Mouse (Mus musculus): ENCODE data around the gene Syngr1.

Gene Syngr1

DNA sequence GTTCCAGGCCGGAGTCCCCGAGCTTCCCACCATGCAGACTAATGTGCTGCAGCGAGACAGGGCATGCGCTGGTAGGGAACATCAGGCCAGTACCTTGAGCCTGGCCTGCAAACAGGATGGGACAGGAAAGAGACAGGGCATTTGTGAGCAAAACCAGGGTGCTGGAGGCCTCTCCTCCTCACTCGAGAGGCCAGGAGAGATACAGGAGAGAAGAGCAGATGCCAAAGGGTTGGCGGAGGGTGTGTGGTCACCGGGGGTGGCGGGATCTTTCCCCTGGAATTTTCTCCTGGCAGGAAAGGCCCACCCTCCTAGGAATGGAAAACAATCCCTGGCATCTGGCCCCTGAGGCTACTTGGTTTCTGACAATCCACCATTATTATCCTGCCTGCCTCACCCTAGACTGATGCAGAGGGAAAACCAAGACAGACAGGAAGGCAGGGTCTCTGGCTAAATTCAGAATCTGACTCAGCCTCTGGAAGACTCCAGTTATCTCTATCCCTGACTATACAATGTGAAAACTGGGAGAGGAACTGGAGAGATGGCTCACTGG, 21.0 kb upstream of the Syngr1 start:
- DNase-seq (ENCODE audit: low read depth, low spot score) = no peak

DNA sequence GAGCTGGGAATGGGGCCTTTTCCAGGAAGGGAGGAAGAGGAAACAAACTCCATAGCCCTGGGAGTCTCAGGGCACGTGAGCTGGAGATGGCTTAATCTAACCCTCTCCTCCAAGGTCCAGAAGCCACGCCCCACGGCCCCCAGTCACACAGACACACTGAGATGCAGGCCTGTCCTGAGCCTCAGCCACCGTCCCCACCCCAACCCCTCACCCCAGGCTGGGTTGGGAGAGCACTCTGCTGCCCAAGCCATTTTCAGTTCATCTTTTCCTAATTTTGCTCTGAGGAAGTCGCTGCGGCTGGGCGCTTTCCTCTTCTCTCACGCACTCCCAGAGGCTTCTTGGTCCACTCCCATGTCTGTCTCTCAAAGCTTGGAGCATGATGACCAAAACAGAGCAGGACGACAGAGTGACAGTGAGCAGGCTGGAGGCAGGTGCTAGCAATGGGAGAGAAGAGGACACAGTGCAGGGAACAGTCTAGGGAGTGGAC, 19.1 kb upstream of the Syngr1 start:
- peak; percentile 51 for DNase-seq (ENCODE audit: low read depth, low spot score)

DNA sequence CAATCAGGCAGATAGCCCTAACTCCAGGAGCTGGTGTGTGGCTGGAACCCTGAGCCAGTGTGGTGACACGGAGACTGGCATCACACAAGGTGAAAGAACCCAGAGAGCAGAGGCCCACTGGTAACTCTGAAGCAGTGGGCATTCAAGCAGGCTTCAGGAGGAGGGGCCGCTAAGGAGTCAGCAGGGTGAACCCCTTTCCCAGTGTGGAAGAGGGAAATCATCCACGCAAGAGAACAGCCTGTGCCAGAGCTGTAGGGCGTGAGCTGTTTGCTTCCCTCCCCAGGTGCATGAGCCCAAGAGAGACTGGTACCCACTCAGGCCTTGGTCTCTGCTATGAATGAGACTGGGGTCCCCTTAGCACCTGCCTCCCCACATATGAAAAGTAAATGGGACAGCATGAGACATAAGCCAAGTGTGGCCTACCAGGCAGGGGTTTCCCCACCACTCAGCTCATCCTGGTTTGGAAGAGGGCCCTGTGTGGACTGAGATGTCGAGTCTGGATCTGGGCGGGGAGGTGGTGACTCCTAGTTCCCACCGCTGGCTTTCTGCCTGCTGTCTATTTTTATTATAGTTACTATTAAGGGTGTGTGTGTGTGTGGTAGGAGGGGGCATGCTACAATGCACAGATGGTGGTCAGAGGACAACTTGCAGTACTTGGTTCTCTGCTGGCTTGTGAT, 18.4 kb upstream of the Syngr1 start:
- DNase-seq (ENCODE audit: low read depth, low spot score) = no peak

DNA sequence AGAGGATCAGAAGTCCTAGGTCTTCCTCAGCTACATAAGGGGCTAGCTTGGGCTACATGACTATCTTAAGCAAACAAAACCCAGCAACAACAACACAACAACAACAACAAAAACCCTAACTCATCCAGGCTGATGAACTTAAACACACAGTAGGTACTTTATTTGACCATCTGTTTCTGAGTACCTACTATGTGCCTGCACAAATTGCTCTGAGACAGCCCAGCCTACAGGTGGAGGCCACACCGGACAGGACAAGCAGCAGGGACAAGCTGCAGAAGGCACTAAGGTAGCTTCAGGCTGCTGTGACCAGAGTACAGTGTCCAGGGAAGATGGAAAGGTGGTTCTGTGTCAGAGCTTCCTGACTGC, 17.9 kb upstream of the Syngr1 start:
- no peak for DNase-seq (ENCODE audit: low read depth, low spot score)

DNA sequence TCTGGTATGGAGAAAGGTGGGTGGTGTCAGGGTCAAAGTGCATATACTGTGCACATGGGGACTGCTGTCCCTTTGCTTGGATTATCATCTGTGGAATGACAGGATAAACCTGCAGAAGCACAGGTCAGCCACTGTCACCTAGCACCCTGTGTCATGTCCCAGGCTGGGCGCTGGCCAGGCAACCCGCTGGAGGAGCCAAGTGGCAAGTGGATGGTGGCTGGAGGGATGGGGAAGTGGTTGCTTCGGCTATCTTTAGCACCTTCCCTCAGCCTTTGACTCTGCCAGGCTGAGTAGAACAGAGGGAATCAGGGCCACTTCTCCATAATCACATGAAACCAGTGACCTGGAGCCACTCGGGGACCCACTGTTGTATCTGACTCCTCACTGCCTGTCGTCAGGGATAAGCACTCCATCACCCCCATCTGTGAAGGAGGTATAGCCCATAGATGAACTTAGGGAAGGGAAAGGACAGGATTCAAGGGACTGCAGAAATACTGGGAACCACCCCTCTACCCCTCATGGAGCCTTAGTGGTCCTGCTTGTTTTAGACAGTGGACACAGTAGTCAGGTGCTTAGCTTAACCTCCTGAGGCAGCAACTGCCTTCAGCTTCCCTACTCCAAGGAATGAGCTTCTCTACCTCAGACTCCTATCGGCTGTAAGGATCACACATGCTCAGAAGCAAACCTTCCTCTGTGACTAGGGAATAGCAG, 16.3 kb upstream of the Syngr1 start:
- DNase-seq (ENCODE audit: low read depth, low spot score) = peak; percentile 40

DNA sequence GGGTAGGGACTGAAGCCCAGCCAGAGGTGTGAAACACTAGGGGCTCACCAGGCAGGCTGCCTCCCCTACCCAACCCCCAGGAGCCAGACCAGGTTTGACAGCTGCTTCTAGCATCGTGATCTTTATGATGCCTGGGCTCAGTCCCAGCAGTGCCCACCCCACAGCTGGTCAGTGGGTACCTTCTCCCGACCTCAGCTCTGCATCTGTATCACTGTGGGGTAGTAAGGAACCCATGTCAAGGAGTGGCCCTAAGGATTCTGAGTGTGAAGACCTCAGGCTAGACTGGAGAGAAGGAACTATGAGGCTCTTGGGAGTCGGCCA, 15.8 kb upstream of the Syngr1 start:
- no peak for DNase-seq (ENCODE audit: low read depth, low spot score)

DNA sequence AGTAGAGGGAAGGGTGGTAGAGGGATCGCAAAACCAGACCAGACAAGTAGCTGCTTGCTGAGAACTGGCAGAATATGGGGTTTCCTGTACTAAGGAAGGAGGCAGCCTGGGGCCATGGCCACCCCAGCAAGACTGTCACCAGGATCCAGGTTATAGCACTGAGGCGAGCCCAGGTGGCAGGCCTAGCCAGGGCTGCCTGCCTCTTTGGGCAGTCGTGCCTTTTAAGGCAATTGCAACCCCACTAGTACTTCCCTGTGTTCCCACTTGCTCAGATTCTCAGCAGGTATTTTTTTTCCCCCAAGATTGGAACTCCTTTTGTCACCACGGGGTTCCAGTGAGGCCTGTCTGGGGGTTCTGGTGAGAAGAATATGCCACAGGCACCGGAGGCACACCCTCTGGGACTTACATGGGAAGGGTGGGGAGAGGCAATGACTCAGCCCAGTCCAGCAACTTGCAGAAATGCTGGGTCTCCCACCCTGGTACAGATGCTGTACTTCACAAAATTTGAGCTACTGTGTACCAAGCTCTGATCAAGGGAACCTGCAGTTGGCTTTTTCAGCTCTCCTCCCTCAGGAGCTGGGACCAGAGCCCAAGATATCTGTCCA, 15.3 kb upstream of the Syngr1 start:
- DNase-seq (ENCODE audit: low read depth, low spot score) = no peak

DNA sequence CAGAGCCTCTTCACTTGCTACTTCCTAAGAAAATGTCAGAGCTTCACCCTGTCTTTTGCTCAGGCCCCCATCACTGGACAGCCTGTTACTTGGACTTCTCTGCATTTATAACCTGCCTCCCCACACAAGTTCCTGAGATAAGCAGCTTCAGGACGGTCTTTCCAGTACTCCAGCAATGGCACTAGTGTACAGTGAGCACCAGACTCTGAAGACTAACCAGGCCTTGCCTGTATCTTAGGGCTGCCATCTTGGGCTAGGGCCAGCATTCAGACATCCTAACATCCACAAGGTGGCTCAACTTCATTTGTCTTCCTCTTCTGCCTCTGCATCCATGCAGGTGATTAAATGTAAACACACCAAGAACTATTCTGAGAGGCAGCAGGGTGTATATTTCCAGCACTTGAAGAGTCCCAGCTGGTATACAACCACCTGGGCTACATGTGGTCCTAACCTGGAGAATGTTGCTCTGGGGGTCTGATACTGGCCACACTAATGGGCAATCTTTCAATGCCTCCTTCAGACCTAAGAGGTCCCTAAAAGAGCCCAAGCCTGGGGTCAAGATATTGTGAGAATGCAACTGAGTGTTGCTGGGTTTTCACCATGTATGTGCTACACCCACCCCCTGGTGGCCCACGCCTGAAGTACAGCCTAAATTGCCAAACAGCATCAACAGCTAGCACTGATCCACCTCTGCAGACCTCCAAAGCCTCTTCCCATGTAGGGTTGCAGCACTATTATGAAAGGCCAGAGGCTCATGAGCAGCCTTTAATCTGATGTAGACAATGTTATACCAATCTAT, 14.6 kb upstream of the Syngr1 start:
- DNase-seq (ENCODE audit: low read depth, low spot score) = peak; percentile 76

DNA sequence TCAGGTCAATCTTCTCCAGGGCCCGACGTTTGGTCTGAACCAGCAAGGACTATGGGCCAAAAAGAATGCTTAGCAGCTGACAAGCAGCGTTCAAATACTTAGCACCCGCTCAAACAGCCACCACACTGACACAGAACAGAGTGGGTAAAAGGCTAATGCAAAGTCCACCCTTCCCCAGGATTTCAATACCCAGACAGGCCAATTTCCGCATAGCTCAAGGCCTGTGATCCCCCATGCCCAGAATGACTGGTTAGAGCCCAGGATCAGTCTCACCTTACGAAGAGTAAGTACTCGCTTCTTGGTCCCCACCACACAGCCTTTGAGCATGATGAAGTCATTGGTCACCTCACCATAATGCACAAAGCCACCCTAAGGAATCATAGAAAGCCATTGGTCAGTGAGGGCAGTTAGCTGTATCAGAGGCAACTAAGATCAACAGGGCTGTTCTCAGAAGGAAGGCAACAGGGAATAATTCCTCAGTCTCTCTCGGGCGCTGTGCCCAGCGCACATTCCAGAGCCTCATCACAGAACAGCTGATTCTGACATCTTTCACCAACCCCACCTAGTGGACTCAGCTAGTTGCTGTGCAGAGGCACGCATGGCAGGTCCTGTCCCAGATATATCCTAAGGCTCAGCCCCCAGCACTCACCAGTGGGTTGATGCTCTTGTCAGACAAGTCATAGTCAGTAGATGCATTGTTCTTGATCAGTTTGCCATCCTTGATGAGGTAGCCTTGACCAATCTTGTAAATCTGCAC, 12.9 kb upstream of the Syngr1 start:
- DNase-seq (ENCODE audit: low read depth, low spot score) = no peak

DNA sequence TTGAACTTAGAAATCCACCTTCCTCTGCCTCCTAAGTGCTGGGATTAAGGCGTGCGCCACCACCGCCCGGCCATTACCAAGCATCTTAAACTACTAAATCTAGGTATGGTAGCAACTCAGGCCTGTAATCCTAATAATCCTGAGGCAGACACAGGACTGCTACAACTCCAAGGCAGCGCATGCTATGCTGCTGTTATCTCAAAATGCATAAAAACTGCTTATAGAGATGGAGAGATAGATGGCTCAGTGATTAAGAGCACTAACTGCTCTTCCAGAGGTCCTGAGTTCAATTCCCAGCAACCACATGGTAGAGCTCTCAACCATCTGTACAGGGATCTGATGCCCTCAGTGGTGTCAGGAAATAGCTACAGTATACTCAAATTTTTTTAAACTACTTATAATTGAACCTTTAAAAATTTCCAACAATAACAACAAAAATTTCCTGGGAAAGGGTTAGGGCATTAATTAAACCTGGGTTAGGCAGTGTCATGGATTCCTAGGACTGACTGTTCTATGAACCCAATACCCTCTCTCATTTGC, 11.9 kb upstream of the Syngr1 start:
- DNase-seq (ENCODE audit: low read depth, low spot score) = no peak

DNA sequence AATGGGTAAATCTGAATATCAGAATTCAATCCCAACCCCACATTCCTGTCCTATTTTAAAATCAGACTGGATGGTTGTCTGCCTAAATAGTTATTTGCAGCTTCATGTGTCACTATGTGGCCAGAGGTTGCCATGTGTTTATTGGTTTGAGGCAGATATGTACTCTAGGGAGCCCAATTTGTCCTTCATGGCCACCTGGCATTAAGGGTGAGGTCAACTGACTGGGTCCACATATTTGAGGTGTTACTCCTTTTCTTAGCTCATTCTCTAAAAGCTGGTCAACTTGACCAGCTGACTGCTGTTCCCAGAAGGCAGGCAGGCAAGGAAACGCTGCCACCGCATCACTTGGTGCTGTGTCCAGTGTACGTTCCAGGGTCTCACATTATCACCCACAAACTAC, 11.2 kb upstream of the Syngr1 start:
- DNase-seq (ENCODE audit: low read depth, low spot score) = no peak

DNA sequence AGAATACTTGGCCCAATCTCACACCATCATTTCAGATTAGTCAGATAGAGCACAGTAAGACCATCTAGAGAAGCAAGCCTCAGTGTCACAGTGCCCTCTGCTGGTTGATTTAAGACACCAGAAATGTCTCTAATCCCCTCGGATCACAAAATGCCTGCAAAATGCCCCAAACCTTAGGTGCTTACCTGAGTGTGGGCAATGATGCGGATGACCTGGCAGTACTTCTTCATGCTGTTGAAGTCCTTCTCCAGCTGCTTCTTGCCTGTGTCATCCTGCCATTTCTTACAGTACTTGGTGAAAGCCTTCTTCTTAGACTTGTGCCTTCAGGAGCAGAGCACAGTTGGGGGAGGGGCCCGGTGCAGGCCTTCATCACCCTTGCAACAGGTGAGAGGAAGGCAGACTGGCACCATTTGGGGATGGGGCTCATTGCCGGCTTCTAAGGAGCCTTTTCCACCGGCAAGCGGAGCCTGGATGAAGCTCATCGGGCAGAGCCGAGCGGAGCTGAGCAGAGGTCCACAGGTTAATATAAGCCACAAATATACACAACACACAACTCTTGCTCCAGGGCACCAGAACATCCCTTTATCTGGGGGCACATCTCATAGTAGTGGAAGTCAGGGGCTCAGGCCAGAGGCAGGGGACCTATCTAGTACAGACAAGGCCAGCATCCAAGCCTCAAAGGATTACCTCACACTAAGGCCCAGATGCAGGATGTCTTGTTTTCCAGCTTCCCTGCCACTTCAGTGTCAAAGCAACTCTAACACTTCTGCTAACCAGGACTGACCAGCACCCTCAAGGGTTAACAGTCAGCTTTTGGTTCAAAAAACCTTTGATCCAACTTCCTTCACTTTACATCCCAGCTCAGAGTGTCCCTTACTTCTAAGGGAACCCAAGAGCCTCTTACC, 10.2 kb upstream of the Syngr1 start:
- DNase-seq (ENCODE audit: low read depth, low spot score) = peak; percentile 78

DNA sequence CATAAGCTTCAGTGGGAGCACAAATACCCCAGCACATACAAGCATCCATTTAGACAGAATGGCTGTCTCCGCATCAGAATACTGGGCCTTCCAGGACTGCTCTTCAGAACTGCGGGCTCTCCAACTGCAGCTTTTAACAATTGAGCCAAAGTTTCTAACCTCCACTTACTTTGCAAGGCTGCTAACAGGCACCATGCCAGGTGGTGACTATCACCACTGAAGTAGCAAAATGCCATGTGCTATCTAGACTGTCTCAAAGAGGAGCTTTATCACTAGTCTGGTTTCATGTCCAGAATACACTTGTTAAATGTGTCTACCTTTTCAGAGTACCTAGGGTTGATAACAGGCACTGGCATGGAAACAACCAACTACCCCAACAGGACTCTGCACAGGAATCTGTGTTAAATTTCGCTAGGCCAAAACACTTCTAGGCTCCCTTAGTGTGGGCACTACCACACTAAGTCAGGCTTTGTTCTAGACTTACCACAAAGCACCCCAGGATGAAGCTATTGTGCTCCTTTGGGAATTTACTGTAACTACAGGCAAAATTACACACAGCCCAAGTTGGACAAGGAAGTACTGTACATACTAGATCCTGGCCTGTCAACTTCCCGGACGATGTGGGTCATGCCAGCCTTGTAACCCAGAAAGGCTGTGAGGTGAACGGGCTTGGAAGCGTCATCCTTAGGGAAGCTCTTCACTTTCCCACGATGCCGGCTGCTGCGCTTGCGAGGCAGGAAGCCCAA, 9.2 kb upstream of the Syngr1 start:
- DNase-seq (ENCODE audit: low read depth, low spot score) = no peak

DNA sequence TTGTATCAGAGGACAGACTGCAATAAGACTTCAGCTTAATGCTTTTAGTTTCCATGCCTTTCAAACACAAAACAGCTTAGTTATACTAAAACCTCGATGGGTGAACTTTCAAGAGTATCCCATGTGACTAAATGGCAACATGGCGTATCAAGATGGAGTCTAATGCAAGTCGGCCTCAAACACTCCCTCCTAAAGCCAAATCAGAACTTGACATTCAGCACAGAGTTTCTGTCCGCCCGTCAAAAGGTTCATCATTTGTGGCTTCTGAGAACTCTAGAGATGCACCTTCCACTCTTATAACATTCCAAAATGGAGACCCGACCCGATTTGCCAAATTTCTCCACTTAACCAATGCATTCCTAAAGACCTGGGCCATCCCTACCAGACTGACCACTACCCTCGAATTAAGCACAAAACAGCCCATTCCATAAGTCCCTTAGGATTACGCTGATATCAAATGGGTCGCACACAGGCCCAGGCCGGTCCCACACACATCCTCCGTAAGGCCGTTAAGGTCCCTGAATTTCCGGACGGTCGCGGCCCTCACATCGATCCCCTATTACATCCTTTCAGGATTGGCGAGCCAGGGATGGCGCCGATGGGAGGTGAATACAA, 8.4 kb upstream of the Syngr1 start:
- peak; percentile 47 for DNase-seq (ENCODE audit: low read depth, low spot score)

DNA sequence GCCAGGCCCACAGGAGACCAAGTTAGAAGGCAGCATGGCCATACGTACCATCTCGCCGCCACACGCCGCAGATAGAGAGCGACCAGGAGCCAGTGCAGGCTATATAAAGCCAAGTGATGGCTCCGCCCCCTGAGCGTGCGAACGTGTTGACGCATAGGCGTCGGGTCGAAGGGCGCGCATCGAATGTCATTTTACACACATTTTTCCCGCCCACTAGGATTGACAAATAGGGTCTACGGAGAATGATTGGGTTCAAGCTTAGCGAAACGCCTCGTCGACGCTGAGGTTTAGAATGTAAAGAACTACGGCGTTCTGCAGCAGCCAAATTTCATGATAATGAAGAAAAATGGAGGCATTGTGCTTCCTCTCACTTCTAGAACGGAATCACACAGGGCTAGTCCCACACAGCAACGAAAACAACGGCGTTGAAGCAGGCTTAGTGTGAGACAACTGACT, 7.8 kb upstream of the Syngr1 start:
- peak; percentile 100 for DNase-seq (ENCODE audit: low read depth, low spot score)

DNA sequence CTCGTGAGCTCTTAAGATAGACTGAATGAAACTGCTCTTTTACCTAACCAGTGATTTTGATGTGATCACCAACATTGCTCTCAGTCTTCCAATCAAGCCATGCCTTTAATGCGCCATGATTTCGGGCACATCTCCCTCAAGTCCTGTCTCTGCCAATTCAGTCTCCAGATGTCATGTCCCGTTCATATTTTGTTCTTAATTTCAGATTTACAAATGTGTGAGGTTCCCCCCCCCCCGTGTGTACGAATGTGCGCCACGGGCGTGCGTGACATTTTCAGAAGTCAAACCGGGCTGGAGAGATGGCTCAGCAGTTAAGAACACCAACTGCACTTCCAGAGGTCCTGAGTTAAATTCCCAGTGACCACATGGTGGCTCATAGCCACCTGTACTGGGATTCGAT, 7.4 kb upstream of the Syngr1 start:
- peak; percentile 71 for DNase-seq (ENCODE audit: low read depth, low spot score)

DNA sequence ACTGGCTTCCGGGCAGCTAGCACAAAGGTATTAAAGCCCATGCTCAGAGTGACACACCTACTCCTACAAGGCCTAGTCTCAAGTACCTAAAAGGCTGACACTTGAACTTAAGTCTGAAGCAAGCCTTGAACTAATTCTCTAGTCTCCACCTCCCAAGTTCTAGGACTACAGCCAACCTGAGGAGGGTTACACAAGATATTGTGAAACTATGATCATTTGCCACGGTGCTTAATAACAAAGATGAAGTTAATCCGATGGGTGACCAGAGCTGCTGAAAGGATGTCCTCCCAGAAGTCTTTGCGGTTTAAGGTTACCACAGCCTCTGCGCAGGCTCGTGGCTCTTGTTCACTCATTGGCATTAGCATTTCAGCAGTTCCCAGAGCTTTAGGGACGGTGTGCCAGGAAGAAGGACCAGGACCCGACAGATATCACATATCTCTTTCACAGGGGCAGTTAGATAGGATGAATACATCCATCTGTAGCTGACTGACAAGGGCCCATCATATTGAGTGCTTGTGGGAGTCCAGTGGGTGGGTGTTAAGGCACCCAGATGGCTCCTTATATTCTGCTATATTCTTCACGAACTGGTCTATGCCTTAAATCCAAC, 3.6 kb upstream of the Syngr1 start:
- DNase-seq (ENCODE audit: low read depth, low spot score) = no peak

DNA sequence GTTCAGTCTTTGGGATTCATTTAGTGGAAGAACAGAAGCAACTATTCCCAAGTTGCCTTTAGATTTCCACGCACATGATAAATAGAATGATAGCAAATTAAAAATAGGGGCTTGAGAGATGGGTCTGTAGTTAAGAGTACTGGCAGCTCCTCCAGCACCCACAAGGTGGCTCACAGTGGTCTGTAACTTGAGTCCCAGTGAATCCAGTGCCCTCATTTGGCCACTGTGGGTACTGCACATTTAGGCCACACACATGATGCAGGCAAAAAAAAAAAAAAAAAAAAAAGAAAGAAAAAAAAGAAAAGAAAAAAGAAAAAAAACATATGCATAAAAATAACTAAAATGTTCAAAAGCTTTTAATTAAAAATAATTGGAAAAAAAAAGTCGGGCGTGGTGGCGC, 2.5 kb upstream of the Syngr1 start:
- DNase-seq (ENCODE audit: low read depth, low spot score) = peak; percentile 98
